10 mouse cellular contexts compared by ENCODE assay signal in genomic region chr15:97822545-97823228, GRCm38 (mm10). TPM values are rescaled to one million over a fixed set of nuclear protein-coding genes. Genes with fewer than 3 reads are reported as not detected.
DNase-seq lines count a peak whose midpoint lies in the region; ATAC-seq lines count a peak whose summit lies in the region.
"Had no signal": no experiment of that assay in that cellular context is flagged by ENCODE, and none has a peak within 500 bp of the region (broad histone marks: within the 10 kb centered on the region; RNA-seq: fewer than 3 reads in every experiment).

No protein-coding gene starts in this region.

- no peak overlapping the region for H3K4me3 ChIP-seq in kidney, embryonic 15.5 days (replicated peaks)
- no peak overlapping the region for H3K4me3 ChIP-seq in embryonic facial prominence, embryonic 14.5 days (ENCODE audit: low read depth, low read length)
- H3K4me3 ChIP-seq: midbrain, embryonic 10.5 days had no signal

- H3K9ac ChIP-seq in kidney, embryonic 15.5 days, result no peak overlapping the region
- H3K9ac ChIP-seq in embryonic facial prominence, embryonic 14.5 days (ENCODE audit: low read depth, low read length), result no peak overlapping the region

- 36% methylated on average over 12 of the region's 12 CpGs for WGBS in kidney, embryonic 15.5 days
- 40% methylated on average over 10 of the region's 12 CpGs for WGBS in embryonic facial prominence, embryonic 14.5 days

- H3K9me3 ChIP-seq in kidney, embryonic 15.5 days (replicated peaks), result no peaks in the 10 kb centered on the region
- no peaks in the 10 kb centered on the region for H3K9me3 ChIP-seq in embryonic facial prominence, embryonic 14.5 days (ENCODE audit: control insufficient read depth, low read length)
- H3K9me3 ChIP-seq: midbrain, embryonic 10.5 days had no signal

- peaks cover 86% of the 10 kb centered on the region for H3K4me1 ChIP-seq in kidney, embryonic 15.5 days
- H3K4me1 ChIP-seq in embryonic facial prominence, embryonic 14.5 days (ENCODE audit: control insufficient read depth, insufficient read depth, low read length), result peaks cover 52% of the 10 kb centered on the region

- no peaks in the 10 kb centered on the region for H3K27me3 ChIP-seq in kidney, embryonic 15.5 days
- H3K27me3 ChIP-seq in embryonic facial prominence, embryonic 14.5 days (replicated peaks; ENCODE audit: control insufficient read depth, insufficient read depth, low read length), result no peaks in the 10 kb centered on the region

- no peak overlapping the region for H3K4me2 ChIP-seq in kidney, embryonic 15.5 days
- no peak overlapping the region for H3K4me2 ChIP-seq in embryonic facial prominence, embryonic 14.5 days (ENCODE audit: low read depth, low read length)

- H3K36me3 ChIP-seq in kidney, embryonic 15.5 days, result peaks cover 12% of the 10 kb centered on the region
- peaks cover 9% of the 10 kb centered on the region; the same call in 1 of the 2 replicates for H3K36me3 ChIP-seq in embryonic facial prominence, embryonic 14.5 days (ENCODE audit: control insufficient read depth, insufficient read depth, low read length)

- H3K27ac ChIP-seq in kidney, embryonic 15.5 days, result peak overlapping the region; percentile 79; the same call in 1 of the 2 replicates
- no peak overlapping the region for H3K27ac ChIP-seq in embryonic facial prominence, embryonic 14.5 days (replicated peaks; ENCODE audit: low read depth, low read length)

- DNase-seq in cerebellum, adult 9-11 months, result peak; percentile 20
- no peak for DNase-seq in cerebellum, adult 18-20 months
- no peak for DNase-seq in kidney, adult 18-20 months
- peak; percentile 31 for DNase-seq in embryonic facial prominence, embryonic 14.5 days (ENCODE audit: low spot score)
- peak; percentile 79 for DNase-seq in lung, postnatal 10 days
- no peak for DNase-seq in right cerebral cortex, postnatal 25 days
- DNase-seq in layer of hippocampus, adult 8-10 months (ENCODE audit: low spot score in 2 of 2), result no peak
- DNase-seq: cerebellum, adult 11-12 months had no signal

- no peak for ATAC-seq in kidney, embryonic 15.5 days (replicated peaks; ENCODE audit: low FRiP score)
- no peak for ATAC-seq in embryonic facial prominence, embryonic 14.5 days (ENCODE audit: low read depth)

RNA-seq across cellular contexts. Expression of gene Hdac7, which starts 21.6 kb away (rescaled TPM):
- polyA plus RNA-seq in kidney, embryonic 15.5 days (2015; fragmentation: Nextera tagmentation; extraction: Ambion mirVana), result 29.9 and 35.2 TPM in 2 replicates
- 30.8 and 31.7 TPM in 2 replicates for polyA plus RNA-seq in embryonic facial prominence, embryonic 14.5 days (2014; fragmentation: Nextera tagmentation; extraction: Ambion mirVana)
- 10 to 100 TPM; 28.0 to 41.5 (median 34.1) TPM for total RNA-seq in layer of hippocampus, adult 8-10 months (2022)

RNA-seq across cellular contexts. Expression of gene Slc48a1, which starts 44.4 kb away (rescaled TPM):
- polyA plus RNA-seq in kidney, embryonic 15.5 days (2015; fragmentation: Nextera tagmentation; extraction: Ambion mirVana), result 57.5 and 58.8 TPM in 2 replicates
- polyA plus RNA-seq in embryonic facial prominence, embryonic 14.5 days (2014; fragmentation: Nextera tagmentation; extraction: Ambion mirVana), result 37.5 and 41.9 TPM in 2 replicates
- total RNA-seq in layer of hippocampus, adult 8-10 months (2022), result 100 to 1,000 TPM; 131 to 151 (median 146) TPM

RNA-seq across cellular contexts. Expression of gene Rapgef3, which starts 54.9 kb away (rescaled TPM):
- 23.0 and 29.7 TPM in 2 replicates for polyA plus RNA-seq in kidney, embryonic 15.5 days (2015; fragmentation: Nextera tagmentation; extraction: Ambion mirVana)
- polyA plus RNA-seq in embryonic facial prominence, embryonic 14.5 days (2014; fragmentation: Nextera tagmentation; extraction: Ambion mirVana), result 8.0 and 8.3 TPM in 2 replicates
- 10 to 100 TPM; 52.2 to 70.6 (median 55.7) TPM for total RNA-seq in layer of hippocampus, adult 8-10 months (2022)

Comparison
In these comparisons a context has a peak if more than half of its experiments do, and no peak if none do; other contexts are left out.
1. DNase-seq: peak in cerebellum, adult 9-11 months (single experiment), embryonic facial prominence, embryonic 14.5 days (single experiment) and lung, postnatal 10 days (single experiment); none in cerebellum, adult 18-20 months (0 of 2), kidney, adult 18-20 months (single experiment), right cerebral cortex, postnatal 25 days (single experiment) and layer of hippocampus, adult 8-10 months (0 of 2).